Mouse (Mus musculus) megakaryocyte, adult 5-6 weeks (primary cell): Measurements from ENCODE around the gene Cmpk2. TPM values are rescaled to one million over a fixed set of nuclear protein-coding genes. Genes with fewer than 3 reads are reported as not detected.
"Not testable (repeated sequence)": the region's sequence is repeated elsewhere in the genome, so short reads cannot be mapped to it uniquely, and the experiment has no call there.

Source experiments
- ATAC-seq: 2 replicates; pipeline ENCODE4 v1.8.0; 2016; ENCODE audit warnings: mild to moderate bottlenecking, inconsistent platforms; ENCODE audit not compliant: poor library complexity, severe bottlenecking
- total RNA-seq, 2 experiments: library from RNA; stranded (forward) in 1 of 2; stranded (reverse) in 1 of 2; fragments of 153-499, 151-499 nt in 1 of 2; fragments of 221-1000, 200-1000 nt in 1 of 2; gene quantifications; 2 replicates each; pipeline versions ENCODE4 v1.2.3 to v1.2.4; 2015 to 2017

Cmpk2 gene
- total RNA-seq, 2 experiments from 2014 or later: 57.5 to 109 TPM

DNA sequence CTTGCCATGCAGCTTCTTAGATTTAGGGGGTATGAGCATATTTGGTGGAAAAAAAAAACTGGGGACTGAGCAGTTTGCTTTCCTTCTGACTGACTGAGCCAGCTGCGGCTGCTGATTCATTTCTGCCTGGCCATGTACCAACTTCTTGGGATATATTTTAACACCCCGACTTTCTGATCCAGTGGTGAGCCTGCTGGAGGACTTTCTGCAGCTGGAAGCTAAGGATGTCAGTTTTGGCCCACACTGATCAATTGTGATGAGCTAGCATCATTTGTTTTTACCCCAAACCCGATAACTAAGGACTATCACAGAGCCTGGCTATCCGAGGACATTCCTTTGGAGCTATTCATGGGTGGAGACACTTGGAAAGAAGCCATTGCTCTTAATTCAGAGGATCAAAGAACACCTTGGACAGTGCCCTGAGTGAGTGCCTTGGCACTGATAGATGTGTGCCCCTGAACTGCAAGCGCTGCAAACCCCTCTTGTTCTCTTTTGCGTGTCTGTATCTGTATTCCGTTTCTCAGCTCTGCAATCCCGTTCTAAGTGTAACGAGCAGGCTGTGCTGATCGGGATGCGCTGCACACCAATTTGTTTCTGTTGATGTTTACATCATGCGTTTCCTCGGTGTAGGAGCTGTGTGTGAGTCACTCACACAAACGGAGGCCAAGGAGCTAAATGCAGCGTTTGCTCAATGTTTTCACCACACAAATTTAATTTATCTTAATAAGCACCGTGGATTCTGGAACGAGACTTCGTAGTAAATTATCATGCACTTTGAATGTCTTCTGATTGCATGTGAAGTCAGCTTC lies 9.4 kb downstream of the Cmpk2 start:
- ATAC-seq: no peak

DNA sequence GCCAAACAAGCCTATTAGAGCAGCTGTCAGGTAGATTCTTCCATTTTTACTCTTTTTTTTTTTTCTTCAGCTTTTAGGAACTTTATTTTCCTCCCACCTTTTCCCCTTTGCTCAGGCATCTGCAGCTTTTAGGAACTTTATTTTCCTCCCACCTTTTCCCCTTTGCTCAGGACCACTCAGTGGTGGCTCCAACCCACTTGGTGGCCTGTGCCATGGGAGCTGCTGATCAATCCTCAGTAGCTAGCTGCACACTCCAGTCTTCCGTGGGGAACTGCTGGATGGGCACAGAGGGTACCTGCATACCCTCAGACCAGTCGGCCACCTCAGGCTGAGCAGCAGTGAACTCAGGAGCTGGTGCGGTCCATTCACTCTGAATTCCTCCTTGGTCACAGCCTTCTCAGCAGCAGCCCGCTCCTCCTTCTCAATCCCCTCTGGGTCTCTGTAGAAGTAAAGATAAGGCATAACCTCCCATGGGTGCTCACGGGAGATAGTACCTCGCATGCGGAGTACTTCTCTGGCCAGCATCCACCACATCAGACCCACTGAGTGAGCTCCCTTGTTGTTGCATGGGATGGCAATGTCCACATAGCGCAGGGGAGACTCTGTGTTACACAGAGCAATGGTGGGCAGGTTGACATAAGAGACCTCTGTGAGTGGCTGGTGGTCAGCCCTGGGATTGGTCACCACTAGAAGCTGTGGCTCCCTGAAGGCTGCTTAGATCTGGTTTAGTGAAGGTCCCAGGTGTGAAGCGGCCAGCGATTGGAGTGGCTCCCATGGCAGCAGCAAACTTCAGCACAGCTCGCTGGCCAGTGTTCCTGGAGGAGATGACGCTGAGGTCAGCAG lies 17.0 kb downstream of the Cmpk2 start:
- ATAC-seq: not testable (repeated sequence)

DNA sequence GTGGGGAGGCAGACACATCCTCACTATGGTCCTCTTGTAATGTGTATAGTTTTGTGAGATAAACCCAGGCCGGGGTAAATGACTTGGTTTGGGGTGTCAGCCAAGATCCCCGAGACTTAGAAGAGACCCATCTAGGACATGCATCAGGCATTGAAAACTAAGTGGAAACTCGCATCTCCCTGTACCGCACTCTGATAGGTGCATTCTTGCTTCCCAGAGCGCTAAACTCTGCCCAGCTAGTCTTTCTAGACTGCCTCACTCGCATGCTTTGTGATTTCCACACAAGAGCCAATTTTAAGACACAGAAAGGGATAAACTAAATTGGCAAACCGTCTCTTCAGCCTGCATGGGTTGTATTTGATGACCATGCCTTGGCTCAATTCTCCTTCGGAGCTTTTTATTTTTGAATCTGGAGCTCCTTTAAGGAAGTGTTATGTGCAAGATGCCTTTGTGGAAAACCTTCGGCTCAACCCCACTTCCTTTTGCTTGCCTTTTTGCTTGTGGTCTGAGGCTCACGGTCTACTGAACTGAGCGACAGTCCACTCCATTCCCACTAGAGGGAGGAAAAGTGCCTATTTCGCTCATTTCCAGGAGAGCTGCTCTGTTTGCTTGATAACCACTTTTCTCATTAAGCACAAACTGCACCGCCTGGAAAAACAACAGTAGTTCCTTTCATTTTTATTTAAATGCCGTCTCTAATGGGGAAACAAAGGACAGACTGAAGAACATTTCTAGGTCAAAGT lies 19.0 kb downstream of the Cmpk2 start:
- ATAC-seq: peak; percentile 59

DNA sequence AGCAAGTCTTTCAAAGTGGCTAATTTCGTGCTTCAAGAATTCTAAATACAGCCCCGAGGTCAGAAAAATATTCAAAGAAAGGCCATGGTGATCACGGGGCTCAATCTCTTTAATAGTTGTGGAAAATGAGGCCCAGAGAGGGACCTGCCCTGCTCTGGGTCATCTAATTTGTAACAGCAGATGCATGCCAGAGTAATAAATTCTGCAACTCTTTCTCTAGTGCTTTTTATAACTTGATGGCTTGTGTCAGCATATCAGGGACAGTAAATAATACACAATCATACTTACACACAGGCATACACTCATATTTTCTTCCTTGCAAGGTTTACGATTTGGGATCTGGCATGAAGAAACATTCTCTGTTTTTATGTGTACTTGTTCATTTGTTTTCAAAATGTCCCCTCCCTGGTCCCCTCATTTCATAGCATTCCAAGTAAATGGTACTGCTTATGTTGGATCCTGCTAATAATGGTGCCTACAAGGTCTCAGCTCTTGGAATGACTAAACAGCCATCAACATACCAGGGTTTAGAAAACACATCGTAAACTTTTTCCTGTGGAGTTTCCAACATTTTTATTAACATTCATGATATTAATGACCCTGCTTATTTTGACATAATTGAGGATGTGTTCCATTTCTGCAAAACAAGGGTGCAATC lies 19.7 kb downstream of the Cmpk2 start:
- no peak for ATAC-seq

DNA sequence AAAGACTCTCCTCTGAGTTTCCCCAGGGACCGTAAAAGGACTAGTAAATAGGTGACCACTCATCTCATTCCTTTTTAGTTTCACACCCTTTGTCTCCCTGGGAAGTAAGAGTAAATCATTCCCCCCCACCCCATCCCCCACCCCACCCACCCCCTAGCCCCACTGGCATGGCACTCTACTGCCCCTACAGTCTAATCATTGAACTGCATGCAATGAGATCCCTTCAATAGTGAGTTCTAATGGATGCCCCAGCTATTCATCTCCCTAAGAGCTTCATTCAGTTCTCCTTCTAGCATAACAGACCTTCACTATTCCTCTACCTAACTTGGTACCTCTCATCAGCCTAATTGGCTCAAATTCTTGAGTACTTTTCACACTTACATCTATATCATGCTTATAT lies 20.9 kb downstream of the Cmpk2 start:
- no peak for ATAC-seq

DNA sequence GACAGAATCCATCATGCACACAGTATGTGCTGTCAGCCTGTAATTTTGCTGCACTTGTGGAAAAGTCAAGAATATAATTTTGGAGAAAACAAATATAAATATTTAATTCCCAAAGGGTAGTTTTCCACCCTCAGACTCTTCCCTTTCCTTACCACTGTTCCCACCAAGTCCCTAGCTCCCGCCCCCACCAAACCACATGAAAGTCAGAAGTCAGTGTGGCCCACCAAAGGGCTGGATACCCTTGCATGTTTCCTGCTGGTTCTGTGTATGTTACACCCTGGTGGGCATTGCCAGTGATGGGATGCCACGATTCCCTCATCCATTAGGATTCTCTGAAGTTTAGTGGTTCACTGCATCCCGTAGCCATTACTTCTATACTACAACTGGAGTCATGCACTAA lies 32.0 kb downstream of the Cmpk2 start:
- no peak for ATAC-seq

DNA sequence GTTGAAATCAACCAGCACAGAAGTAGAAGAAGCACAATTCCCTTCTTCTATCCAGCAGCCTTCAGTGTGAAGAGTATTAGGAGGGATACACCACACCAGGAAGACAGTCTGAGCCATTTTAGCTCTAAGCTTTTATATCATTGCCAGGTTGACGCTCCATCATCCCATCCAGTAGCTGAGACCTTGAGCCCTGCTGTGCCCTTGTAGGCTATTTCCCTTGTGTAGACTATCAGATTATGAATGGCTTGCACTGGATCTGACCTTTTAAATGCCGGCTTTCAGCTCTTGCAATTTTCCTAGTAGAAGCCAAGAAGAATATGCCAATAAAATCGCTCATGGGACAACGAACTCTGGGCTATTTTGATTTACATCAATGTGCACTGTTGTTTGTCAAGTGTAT lies 42.0 kb downstream of the Cmpk2 start:
- no peak for ATAC-seq

DNA sequence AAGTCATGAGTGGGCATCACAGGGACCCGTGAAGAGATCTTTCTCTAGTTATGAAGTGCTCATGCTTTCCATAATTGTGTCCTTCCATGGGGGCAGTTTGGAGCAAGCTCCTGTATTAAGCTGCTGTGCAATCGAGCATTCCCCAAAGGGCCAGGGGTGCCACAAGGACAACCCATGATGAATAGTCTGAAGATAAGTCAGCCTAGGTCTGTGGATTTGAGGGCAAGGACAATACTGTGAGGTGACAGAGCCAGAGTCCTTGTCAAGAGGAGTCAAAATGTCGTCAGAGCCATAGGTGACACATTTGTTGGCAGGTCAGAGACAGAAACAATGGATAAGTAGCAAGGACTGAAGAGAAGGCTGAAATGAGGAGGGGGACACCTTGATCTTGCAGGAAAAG lies 49.2 kb downstream of the Cmpk2 start:
- no peak for ATAC-seq

DNA sequence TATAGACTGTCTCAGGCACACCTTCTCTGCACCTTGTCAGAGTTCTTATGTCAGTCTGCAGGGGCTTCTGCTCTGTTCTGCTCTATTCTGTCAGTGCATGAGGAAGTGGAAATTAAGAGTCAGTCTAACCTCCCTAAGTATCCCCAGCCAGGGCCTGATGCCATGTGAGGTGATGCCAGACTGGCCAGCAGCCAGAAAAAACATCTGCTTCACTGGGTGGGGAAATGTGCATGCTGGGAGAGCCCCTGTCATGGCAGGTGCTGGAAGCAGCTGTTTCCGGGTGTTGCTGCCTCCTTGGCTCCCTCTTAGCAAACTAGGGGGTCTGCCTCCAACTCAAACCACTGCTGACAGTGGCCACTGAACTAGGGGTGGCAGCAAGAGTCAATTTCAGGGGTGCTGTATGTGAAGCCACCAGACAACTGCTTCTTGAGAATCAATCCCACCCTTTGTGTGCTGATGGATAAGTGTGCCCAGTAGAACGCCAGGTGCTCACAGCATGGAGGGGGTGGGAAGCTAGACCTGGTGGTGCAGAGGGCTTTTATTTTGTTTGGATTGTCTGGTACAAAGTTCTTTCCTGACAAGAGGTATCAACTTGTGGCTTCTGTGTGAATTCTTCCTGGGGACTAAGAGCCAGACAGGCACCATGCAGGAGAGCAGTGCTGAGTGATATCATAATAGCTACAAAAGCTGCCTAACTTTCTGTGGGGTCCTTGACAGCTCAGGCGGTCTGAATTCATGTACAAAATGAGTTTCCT lies 56.1 kb downstream of the Cmpk2 start:
- ATAC-seq: 0 out of 2 replicates have a peak, but pooled peaks have one; percentile 18

DNA sequence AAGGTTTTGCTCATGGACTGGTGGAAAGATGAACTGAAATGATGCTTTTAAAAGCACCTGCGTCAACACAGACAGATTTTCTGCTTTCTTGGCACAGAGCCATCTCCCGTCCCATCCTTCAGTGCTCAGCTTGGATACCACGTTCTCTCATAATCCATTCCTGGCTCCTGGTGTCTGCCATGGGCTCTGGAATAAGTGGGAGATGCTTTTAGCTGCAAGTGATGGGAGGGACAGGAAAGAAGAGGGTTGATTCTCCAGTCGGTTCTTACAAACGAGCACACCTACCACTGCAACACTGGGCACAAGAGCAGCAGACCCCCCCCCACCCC lies 56.7 kb downstream of the Cmpk2 start:
- no peak for ATAC-seq

Other genes starting within 250 kb of the Cmpk2 start
- 36.3 and 38.3 TPM in 2 replicates for gene Rnf144a, start 54.0 kb upstream of the Cmpk2 start, total RNA-seq (2015)
- 35.8 and 36.1 TPM in 2 replicates for gene Rnf144a, start 54.0 kb upstream of the Cmpk2 start, total RNA-seq (2017)
- 7.7 and 9.2 TPM in 2 replicates for gene Rsad2, start 12.8 kb upstream of the Cmpk2 start, total RNA-seq (2015)
- 9.3 and 10.2 TPM in 2 replicates for gene Rsad2, start 12.8 kb upstream of the Cmpk2 start, total RNA-seq (2017)